Mouse (Mus musculus) heart, postnatal 0 days (tissue): ENCODE results near the gene Rgcc. TPM values are rescaled to one million over a fixed set of nuclear protein-coding genes. Genes with fewer than 3 reads are reported as not detected.

Experiments
- ATAC-seq: fragments of 200-750 bp; cut with Nextera tagmentation; 2 replicates; pipeline ENCODE4 v1.8.0; 2017; ENCODE audit warnings: low read depth, moderate number of reproducible peaks, moderate library complexity; ENCODE audit not compliant: insufficient read depth
- DNase-seq: peaks from one replicate; pipeline ENCODE4 v3.0.0-alpha.2; 2016; ENCODE audit warnings: low spot score
- H3K27ac ChIP-seq: fragments of 300-500 bp; sonication (generic); 2 replicates; pipeline ENCODE4 v1.5.1; 2014; ENCODE audit warnings: low read depth, mild to moderate bottlenecking
- H3K27me3 ChIP-seq: fragments of 300-500 bp; sonication (generic); 2 replicates; pipeline ENCODE4 v1.6.1; 2014; ENCODE audit warnings: low read length, mixed read lengths; ENCODE audit not compliant: control insufficient read depth, insufficient read depth
- H3K36me3 ChIP-seq: fragments of 300-500 bp; sonication (generic); replicated peaks from 2 replicates; pipeline ENCODE4 v1.6.1; 2014; ENCODE audit warnings: low read length, mixed read lengths; ENCODE audit not compliant: control insufficient read depth, insufficient read depth
- H3K4me1 ChIP-seq: fragments of 300-500 bp; sonication (generic); 2 replicates; pipeline ENCODE4 v1.6.1; 2014; ENCODE audit warnings: antibody characterized with exemption; ENCODE audit not compliant: control insufficient read depth, insufficient read depth
- H3K4me2 ChIP-seq: fragments of 300-500 bp; sonication (generic); 2 replicates; pipeline ENCODE4 v1.6.1; 2014; ENCODE audit warnings: low read depth, mild to moderate bottlenecking, low read length, moderate library complexity
- H3K4me3 ChIP-seq: fragments of 300-500 bp; sonication (generic); 2 replicates; pipeline ENCODE4 v1.5.1; 2014; ENCODE audit warnings: low read depth, low read length
- H3K9ac ChIP-seq: fragments of 300-500 bp; sonication (generic); replicated peaks from 2 replicates; pipeline ENCODE4 v1.6.1; 2014; ENCODE audit warnings: low read depth, low read length, mixed read lengths
- H3K9me3 ChIP-seq: fragments of 300-500 bp; sonication (generic); replicated peaks from 2 replicates; pipeline ENCODE4 v1.6.1; 2016; ENCODE audit warnings: low read length; ENCODE audit not compliant: control insufficient read depth
- CTCF ChIP-seq: IDR thresholded peaks from 2 replicates; pipeline ENCODE4 v1.5.1; 2016; ENCODE audit warnings: antibody characterized with exemption, control low read depth, low read depth
- EP300 ChIP-seq: IDR thresholded peaks from 2 replicates; pipeline ENCODE4 v1.6.1; 2016; ENCODE audit warnings: antibody characterized with exemption, low read depth
- WGBS: fragments of 180-500 bp; shearing (Covaris S2); extraction: QIAGEN DNeasy Blood & Tissue Kit; methylation state at CpG from one replicate; pipeline ENCODE4 v1.1.7; 2014; 5-methylcytosine and 5-hydroxymethylcytosine counted together
- polyA plus RNA-seq: library from polyadenylated mRNA; unstranded; fragments of >200 nt; fragmentation: Nextera tagmentation; extraction: Ambion mirVana; gene quantifications from 2 replicates; pipeline ENCODE4 v1.2.1, GENCODE M21; 2015
- total RNA-seq: library from RNA; depleted of rRNA; stranded (reverse); fragments of >200 nt; gene quantifications from 2 replicates; pipeline ENCODE4 v1.2.3, GENCODE M21; 2014; ENCODE audit warnings: low replicate concordance; rRNA removed

Rgcc gene
- total RNA-seq (21.4 and 43.4 TPM in 2 replicates), polyA plus RNA-seq (43.6 and 51.8 TPM in 2 replicates)

GRCm38 (mm10) chr14:79301466-79301875, at the start of gene Rgcc:
Rgcc (minus strand) TSS chr14:79301645.
- Histone ChIP-seq H3K4me2 (peak within 1 kb of the TSS; percentile 77), H3K4me3 (peak within 1 kb of the TSS; percentile 58), H3K4me1 (peaks cover 4% of the 10 kb centered on the region; the same call in 1 of the 2 replicates), H3K9ac (peak within 1 kb of the TSS; percentile 57), H3K36me3 (no peaks in the 10 kb centered on the region), H3K9me3 (no peaks in the 10 kb centered on the region), H3K27me3 (peaks cover 11% of the 10 kb centered on the region; the same call in 1 of the 2 replicates), H3K27ac (0 out of 2 replicates have a peak within 1 kb of the TSS, but pooled peaks have one; percentile 45)
- under 1% methylated on average over 34 of the region's 34 CpGs for WGBS
- TF ChIP-seq EP300: 0 out of 2 replicates have a peak, but pooled peaks have one; percentile 43
- peak; percentile 84 for TF ChIP-seq CTCF
- ATAC-seq (peak; percentile 96), DNase-seq (peak; percentile 94)

GRCm38 (mm10) chr14:79346384-79346783, 44.9 kb upstream of the Rgcc start:
- Histone ChIP-seq H3K27ac (no peak overlapping the region), H3K4me3 (no peak overlapping the region), H3K9me3 (peaks cover 5% of the 10 kb centered on the region; the same call in 1 of the 2 replicates), H3K4me2 (no peak overlapping the region), H3K36me3 (peaks cover 49% of the 10 kb centered on the region), H3K4me1 (no peaks in the 10 kb centered on the region), H3K9ac (no peak overlapping the region), H3K27me3 (no peaks in the 10 kb centered on the region)
- TF ChIP-seq CTCF (no peak), EP300 (no peak)
- ATAC-seq: no peak
- WGBS: 43% methylated on average over 3 of the region's 3 CpGs
- DNase-seq: no peak

- H3K9ac ChIP-seq: no peak overlapping the region
- no peak overlapping the region for H3K27ac ChIP-seq
- WGBS: 93% methylated on average over 3 of the region's 3 CpGs
- ATAC-seq (no peak), DNase-seq (no peak)
- no peak overlapping the region for H3K4me2 ChIP-seq
- H3K27me3 ChIP-seq: no peaks in the 10 kb centered on the region
- H3K36me3 ChIP-seq: peaks cover 49% of the 10 kb centered on the region
- H3K4me3 ChIP-seq: no peak overlapping the region
- H3K9me3 ChIP-seq: no peaks in the 10 kb centered on the region
- no peak for TF ChIP-seq EP300
- no peak for TF ChIP-seq CTCF
- peaks cover 12% of the 10 kb centered on the region for H3K4me1 ChIP-seq
Measured at GRCm38 (mm10) chr14:79335613-79336012, 34.2 kb upstream of the Rgcc start.

- peaks cover 26% of the 10 kb centered on the region for H3K36me3 ChIP-seq
- no peaks in the 10 kb centered on the region for H3K9me3 ChIP-seq
- no peak overlapping the region for H3K4me2 ChIP-seq
- H3K9ac ChIP-seq: no peak overlapping the region
- DNase-seq (peak; percentile 34), ATAC-seq (peak; percentile 52)
- H3K4me1 ChIP-seq: peaks cover 12% of the 10 kb centered on the region
- peak overlapping the region; percentile 40 for H3K27ac ChIP-seq
- H3K4me3 ChIP-seq: no peak overlapping the region
- no peaks in the 10 kb centered on the region for H3K27me3 ChIP-seq
- 16% methylated on average over 7 of the region's 7 CpGs for WGBS
- TF ChIP-seq CTCF (no peak), EP300 (no peak)
Measured at GRCm38 (mm10) chr14:79331936-79332335, 30.5 kb upstream of the Rgcc start.

GRCm38 (mm10) chr14:79330944-79331561, 29.6 kb upstream of the Rgcc start:
- TF ChIP-seq CTCF (no peak), EP300 (no peak)
- DNase-seq (no peak), ATAC-seq (peak; percentile 51)
- Histone ChIP-seq H3K4me3 (peak overlapping the region; percentile 31), H3K4me1 (peaks cover 12% of the 10 kb centered on the region), H3K4me2 (peak overlapping the region; percentile 52), H3K27me3 (no peaks in the 10 kb centered on the region), H3K9ac (no peak overlapping the region), H3K9me3 (no peaks in the 10 kb centered on the region), H3K27ac (peak overlapping the region; percentile 40), H3K36me3 (peaks cover 17% of the 10 kb centered on the region)
- WGBS: 45% methylated on average over 16 of the region's 16 CpGs
